In genomic region chr15:94651350-94651749, GRCm38 (mm10) we compare ENCODE assay signal across 27 mouse cellular contexts. TPM values are rescaled to one million over a fixed set of nuclear protein-coding genes. Genes with fewer than 3 reads are reported as not detected.
DNase-seq lines count a peak whose midpoint lies in the region; ATAC-seq and TF ChIP-seq lines count a peak whose summit lies in the region.
"Had no signal": no experiment of that assay in that cellular context is flagged by ENCODE, and none has a peak within 500 bp of the region (broad histone marks: within the 10 kb centered on the region; RNA-seq: fewer than 3 reads in every experiment).

No protein-coding gene starts in this region.

- DNase-seq in cerebellum, postnatal 10 days = peak; percentile 37 to 40
- no peak for DNase-seq in cerebellum, postnatal 4 days (ENCODE audit: low spot score in 2 of 2)
- no peak for DNase-seq in frontal cortex, postnatal 36 days (ENCODE audit: low spot score in 2 of 2)
- DNase-seq in midbrain, embryonic 10.5 days (ENCODE audit: low spot score) = no peak
- DNase-seq in brain, embryonic 14.5 days (ENCODE audit: low read depth) = peak; percentile 76
- DNase-seq in heart, adult 2 months = no peak
- DNase-seq: adrenal gland, postnatal 10 days; adrenal gland, postnatal 36 days; B cell, adult 2 months; cerebellum, adult 11-12 months; cerebellum, adult 9-10 months; cerebellum, postnatal 36 days; gastrocnemius, postnatal 14 days; heart, postnatal 10 days; heart, postnatal 36 days; kidney, adult 2 months had no signal

- no peak overlapping the region for H3K4me3 ChIP-seq in midbrain, embryonic 10.5 days
- H3K4me3 ChIP-seq in midbrain, embryonic 16.5 days (ENCODE audit: low read depth, low read length) = no peak overlapping the region
- no peak overlapping the region for H3K4me3 ChIP-seq in heart, adult 2 months
- H3K4me3 ChIP-seq: heart, embryonic 12.5 days; heart, embryonic 15.5 days; hindbrain, embryonic 12.5 days; hindbrain, embryonic 15.5 days had no signal

- WGBS in midbrain, embryonic 10.5 days = 75% methylated on average over 9 of the region's 9 CpGs
- WGBS in midbrain, embryonic 16.5 days = 67% methylated on average over 9 of the region's 9 CpGs
- 83% methylated on average over 9 of the region's 9 CpGs for WGBS in heart, adult 2 months

- peaks cover 15% of the 10 kb centered on the region; the same call in 1 of the 2 replicates for H3K27me3 ChIP-seq in midbrain, embryonic 10.5 days (ENCODE audit: low read depth, poor library complexity, severe bottlenecking)
- H3K27me3 ChIP-seq in midbrain, embryonic 16.5 days (ENCODE audit: control insufficient read depth, insufficient read depth, low read depth, low read length) = no peaks in the 10 kb centered on the region
- no peaks in the 10 kb centered on the region for H3K27me3 ChIP-seq in heart, adult 2 months (ENCODE audit: control insufficient read depth, insufficient read depth, low read length)
- H3K27me3 ChIP-seq: CH12.LX; heart, embryonic 15.5 days; hindbrain, embryonic 12.5 days; hindbrain, embryonic 15.5 days; Patski had no signal

- H3K9me3 ChIP-seq in midbrain, embryonic 10.5 days (replicated peaks) = no peaks in the 10 kb centered on the region
- H3K9me3 ChIP-seq in midbrain, embryonic 16.5 days (replicated peaks; ENCODE audit: control insufficient read depth, low read length, poor library complexity, severe bottlenecking) = no peaks in the 10 kb centered on the region
- H3K9me3 ChIP-seq: heart, embryonic 12.5 days; heart, embryonic 15.5 days; hindbrain, embryonic 12.5 days; hindbrain, embryonic 15.5 days had no signal

- no peak overlapping the region for H3K4me2 ChIP-seq in midbrain, embryonic 16.5 days (ENCODE audit: low read length)
- H3K4me2 ChIP-seq: heart, embryonic 12.5 days; heart, embryonic 15.5 days; hindbrain, embryonic 12.5 days; hindbrain, embryonic 15.5 days had no signal

- peaks cover 52% of the 10 kb centered on the region for H3K4me1 ChIP-seq in midbrain, embryonic 10.5 days
- peaks cover 6% of the 10 kb centered on the region for H3K4me1 ChIP-seq in midbrain, embryonic 16.5 days (ENCODE audit: control insufficient read depth, insufficient read depth, low read length)
- H3K4me1 ChIP-seq in heart, adult 2 months (ENCODE audit: control insufficient read depth, insufficient read depth, low read length) = no peaks in the 10 kb centered on the region

- no peak overlapping the region for H3K9ac ChIP-seq in midbrain, embryonic 16.5 days (ENCODE audit: low read depth, low read length)
- H3K9ac ChIP-seq in heart, adult 2 months (ENCODE audit: low read depth, low read length) = no peak overlapping the region
- H3K9ac ChIP-seq: heart, embryonic 12.5 days; heart, embryonic 15.5 days; hindbrain, embryonic 12.5 days; hindbrain, embryonic 15.5 days had no signal

- no peak for TF ChIP-seq CTCF in brain, embryonic 14.5 days (IDR thresholded peaks at IDR 0.05; ENCODE audit: borderline replicate concordance, extremely low read depth, insufficient read depth, insufficient read length)
- TF ChIP-seq CTCF in heart, adult 2 months (IDR thresholded peaks at IDR 0.05) = no peak

- TF ChIP-seq EP300 in heart, adult 2 months (IDR thresholded peaks at IDR 0.05; ENCODE audit: insufficient read depth, low read depth, low read length) = no peak

- 0 out of 2 replicates have a peak, but pooled peaks have one; percentile 22 for ATAC-seq in frontal cortex, adult (ENCODE audit: low TSS enrichment)
- no peak for ATAC-seq in midbrain, embryonic 16.5 days
- ATAC-seq: activated CD4-positive, CD25-positive, alpha-beta regulatory T cell, adult 4 months; intestine, postnatal 0 days; Patski had no signal

- no peaks in the 10 kb centered on the region for H3K36me3 ChIP-seq in midbrain, embryonic 10.5 days
- H3K36me3 ChIP-seq in midbrain, embryonic 16.5 days (ENCODE audit: control insufficient read depth, insufficient read depth, low read length) = no peaks in the 10 kb centered on the region
- H3K36me3 ChIP-seq in heart, adult 2 months (ENCODE audit: control insufficient read depth, insufficient read depth, low read length) = no peaks in the 10 kb centered on the region
- H3K36me3 ChIP-seq: G1E; heart, embryonic 12.5 days; heart, embryonic 15.5 days; hindbrain, embryonic 12.5 days; hindbrain, embryonic 15.5 days had no signal

- no peak for TF ChIP-seq POLR2A in brain, embryonic 14.5 days (IDR thresholded peaks at IDR 0.05; ENCODE audit: borderline replicate concordance, extremely low read depth, insufficient read depth, insufficient read length, poor library complexity, severe bottlenecking)
- TF ChIP-seq POLR2A in heart, adult 2 months (IDR thresholded peaks at IDR 0.05; ENCODE audit: insufficient read depth, low read depth, low read length) = no peak

- intact Hi-C loops in heart, adult 2 months (cut with DNase I) = no loop called here

- peak overlapping the region; percentile 53; the same call in 1 of the 2 replicates for H3K27ac ChIP-seq in midbrain, embryonic 10.5 days (replicated peaks)
- H3K27ac ChIP-seq in midbrain, embryonic 16.5 days (ENCODE audit: low read length) = no peak overlapping the region
- H3K27ac ChIP-seq in heart, adult 2 months = no peak overlapping the region
- H3K27ac ChIP-seq: heart, embryonic 15.5 days; hindbrain, embryonic 12.5 days; hindbrain, embryonic 15.5 days had no signal

- H3K79me2 ChIP-seq in heart, adult 2 months (replicated peaks; ENCODE audit: control insufficient read depth, insufficient read depth, low read length) = no peaks in the 10 kb centered on the region

RNA-seq across cellular contexts. Expression of gene Tmem117, which starts 22.3 kb away (rescaled TPM):
- polyA plus RNA-seq in midbrain, embryonic 10.5 days (2016; fragmentation: Nextera tagmentation; extraction: Ambion mirVana) = 1.1 and 1.7 TPM in 2 replicates
- polyA plus RNA-seq in midbrain, embryonic 16.5 days (2015; fragmentation: Nextera tagmentation; extraction: Ambion mirVana) = 13.2 and 17.8 TPM in 2 replicates
- 1.0 and 2.8 TPM in 2 replicates for polyA plus RNA-seq in brain, embryonic 14.5 days (2012; rRNA removed)
- 10 to 100 TPM; 12.5 to 12.6 TPM for total RNA-seq in heart, adult 2 months (2021)
- 3.0 and 7.4 TPM in 2 replicates for polyA plus RNA-seq in heart, adult 2 months (2012; rRNA removed)
- total RNA-seq: CH12.LX had no signal
- polyA plus RNA-seq: G1E had no signal

Comparison
In these comparisons a context has a peak if more than half of its experiments do, and no peak if none do; other contexts are left out.
1. DNase-seq: peak in cerebellum, postnatal 10 days (2 of 2) and brain, embryonic 14.5 days (single experiment); none in cerebellum, postnatal 4 days (0 of 2), frontal cortex, postnatal 36 days (0 of 2), midbrain, embryonic 10.5 days (single experiment) and heart, adult 2 months (0 of 2).